ENCODE assay signal across 27 mouse cellular contexts in genomic region chr10:63566691-63567090, GRCm38 (mm10).
DNase-seq lines count a peak whose midpoint lies in the region; ATAC-seq lines count a peak whose summit lies in the region.
"Had no signal": no experiment of that assay in that cellular context is flagged by ENCODE, and none has a peak within 500 bp of the region (broad histone marks: within the 10 kb centered on the region; RNA-seq: fewer than 3 reads in every experiment).

No protein-coding gene starts in this region.

- H3K4me2 ChIP-seq in kidney, embryonic 16.5 days (replicated peaks; ENCODE audit: low read depth, low read length): peak overlapping the region; percentile 26; the same call in 1 of the 2 replicates
- H3K4me2 ChIP-seq: embryonic facial prominence, embryonic 13.5 days; forebrain, embryonic 15.5 days; intestine, embryonic 15.5 days; liver, embryonic 12.5 days; midbrain, embryonic 12.5 days; neural tube, embryonic 13.5 days; stomach, embryonic 15.5 days had no signal

- no peaks in the 10 kb centered on the region for H3K27me3 ChIP-seq in kidney, embryonic 16.5 days (ENCODE audit: insufficient read depth, low read length)
- H3K27me3 ChIP-seq: CH12.LX; embryonic facial prominence, embryonic 13.5 days; forebrain, embryonic 15.5 days; intestine, embryonic 15.5 days; liver, embryonic 12.5 days; midbrain, embryonic 12.5 days; neural tube, embryonic 13.5 days; stomach, embryonic 15.5 days had no signal

- no peak overlapping the region for H3K4me3 ChIP-seq in kidney, embryonic 16.5 days (ENCODE audit: low read length)
- H3K4me3 ChIP-seq: embryonic facial prominence, embryonic 13.5 days; forebrain, embryonic 10.5 days; forebrain, embryonic 15.5 days; hindbrain, embryonic 10.5 days; intestine, embryonic 15.5 days; layer of hippocampus, adult 2 months; liver, embryonic 12.5 days; midbrain, embryonic 12.5 days; neural tube, embryonic 13.5 days; stomach, embryonic 15.5 days had no signal

- peak; percentile 22 for DNase-seq in gastrocnemius, adult 18-20 months (ENCODE audit: low spot score)
- DNase-seq in gastrocnemius, postnatal 4 days (ENCODE audit: low spot score in 2 of 2): no peak
- no peak for DNase-seq in kidney, postnatal 25 days
- DNase-seq in adrenal gland, postnatal 14 days: peak; percentile 48
- peak; percentile 19 for DNase-seq in mesoderm, embryonic 11.5 days (ENCODE audit: low read depth, low spot score)
- no peak for DNase-seq in spleen, adult 18-20 months
- DNase-seq in cerebellum, adult 11 months: no peak
- DNase-seq: cerebellum, adult 8-10 months; cerebellum, postnatal 25 days; heart, postnatal 14 days; kidney, postnatal 14 days; left cerebral cortex, postnatal 4 days; liver, postnatal 0 days; lung, postnatal 36 days had no signal

- no peak overlapping the region for H3K9ac ChIP-seq in kidney, embryonic 16.5 days (replicated peaks; ENCODE audit: low read length)
- H3K9ac ChIP-seq: embryonic facial prominence, embryonic 13.5 days; forebrain, embryonic 15.5 days; intestine, embryonic 15.5 days; liver, embryonic 12.5 days; liver, postnatal 0 days; midbrain, embryonic 12.5 days; neural tube, embryonic 13.5 days; stomach, embryonic 15.5 days had no signal

- peak; percentile 70; the same call in 1 of the 2 replicates for ATAC-seq in kidney, embryonic 16.5 days (ENCODE audit: low FRiP score, low TSS enrichment)
- ATAC-seq: forebrain, embryonic 15.5 days; hindbrain, postnatal 0 days; intestine, embryonic 15.5 days; liver, embryonic 12.5 days; liver, postnatal 0 days had no signal

- no peak overlapping the region for H3K27ac ChIP-seq in kidney, embryonic 16.5 days (ENCODE audit: low read length)
- H3K27ac ChIP-seq: embryonic facial prominence, embryonic 13.5 days; forebrain, embryonic 10.5 days; forebrain, embryonic 15.5 days; hindbrain, embryonic 10.5 days; hindbrain, postnatal 0 days; intestine, embryonic 15.5 days; layer of hippocampus, adult 2 months; liver, embryonic 12.5 days; midbrain, embryonic 12.5 days; neural tube, embryonic 13.5 days; stomach, embryonic 15.5 days had no signal

- H3K4me1 ChIP-seq in kidney, embryonic 16.5 days (ENCODE audit: insufficient read depth, low read length): peaks cover 3% of the 10 kb centered on the region; the same call in 1 of the 2 replicates
- H3K4me1 ChIP-seq: embryonic facial prominence, embryonic 13.5 days; forebrain, embryonic 10.5 days; forebrain, embryonic 15.5 days; hindbrain, embryonic 10.5 days; intestine, embryonic 15.5 days; liver, embryonic 12.5 days; midbrain, embryonic 12.5 days; neural tube, embryonic 13.5 days; stomach, embryonic 15.5 days had no signal

- no peaks in the 10 kb centered on the region for H3K36me3 ChIP-seq in kidney, embryonic 16.5 days (ENCODE audit: insufficient read depth, low read length)
- H3K36me3 ChIP-seq: embryonic facial prominence, embryonic 13.5 days; forebrain, embryonic 10.5 days; forebrain, embryonic 15.5 days; hindbrain, embryonic 10.5 days; intestine, embryonic 15.5 days; liver, embryonic 12.5 days; midbrain, embryonic 12.5 days; neural tube, embryonic 13.5 days; stomach, embryonic 15.5 days had no signal

- WGBS in kidney, embryonic 16.5 days: 25% methylated on average over 8 of the region's 8 CpGs

- H3K9me3 ChIP-seq in kidney, embryonic 16.5 days (ENCODE audit: low read length): no peaks in the 10 kb centered on the region
- H3K9me3 ChIP-seq: embryonic facial prominence, embryonic 13.5 days; forebrain, embryonic 10.5 days; forebrain, embryonic 15.5 days; hindbrain, embryonic 10.5 days; intestine, embryonic 15.5 days; liver, embryonic 12.5 days; midbrain, embryonic 12.5 days; neural tube, embryonic 13.5 days; stomach, embryonic 15.5 days had no signal

Comparison
In these comparisons a context has a peak if more than half of its experiments do, and no peak if none do; other contexts are left out.
1. DNase-seq: peak in gastrocnemius, adult 18-20 months (single experiment), adrenal gland, postnatal 14 days (single experiment) and mesoderm, embryonic 11.5 days (single experiment); none in gastrocnemius, postnatal 4 days (0 of 2), kidney, postnatal 25 days (0 of 2), spleen, adult 18-20 months (0 of 2) and cerebellum, adult 11 months (single experiment).